25 mouse cellular contexts compared by ENCODE assay signal in the genomic region with DNA sequence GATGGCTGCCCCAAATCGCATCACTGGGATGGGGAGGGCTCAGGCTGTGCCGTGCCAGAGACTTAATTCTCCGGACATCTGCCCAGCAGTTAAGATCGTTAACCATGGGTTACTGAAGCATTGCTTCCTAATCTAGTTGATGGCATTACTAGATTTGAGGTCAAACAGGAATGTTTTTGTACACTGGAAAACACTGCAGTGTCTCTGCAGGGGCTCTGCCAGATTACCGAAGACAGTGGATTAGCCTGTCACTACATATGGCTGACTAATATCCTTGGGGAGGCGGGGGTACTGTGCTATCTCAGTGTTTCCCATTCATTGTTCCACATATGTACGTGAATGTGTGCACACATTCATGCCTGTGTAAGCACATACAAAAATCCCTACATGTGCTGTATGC.
DNase-seq lines count a peak whose midpoint lies in the region; ATAC-seq and TF ChIP-seq lines count a peak whose summit lies in the region.
"Had no signal": no experiment of that assay in that cellular context is flagged by ENCODE, and none has a peak within 500 bp of the region (broad histone marks: within the 10 kb centered on the region; RNA-seq: fewer than 3 reads in every experiment).

No protein-coding gene starts in this region.

- H3K27ac ChIP-seq in hindbrain, postnatal 0 days: no peak overlapping the region
- no peak overlapping the region for H3K27ac ChIP-seq in hindbrain, embryonic 10.5 days
- H3K27ac ChIP-seq in midbrain, embryonic 11.5 days (ENCODE audit: low read depth, low read length): no peak overlapping the region
- no peak overlapping the region for H3K27ac ChIP-seq in midbrain, embryonic 15.5 days
- H3K27ac ChIP-seq: forebrain, embryonic 10.5 days; forebrain, embryonic 13.5 days; gastrocnemius, adult 2 months; heart, embryonic 15.5 days; hindbrain, embryonic 15.5 days had no signal

- H3K4me1 ChIP-seq in hindbrain, postnatal 0 days (ENCODE audit: insufficient read depth, low read length): 0 out of 2 replicates have a peak, but pooled peaks cover 4% of the 10 kb centered on the region
- peaks cover 5% of the 10 kb centered on the region; the same call in 1 of the 2 replicates for H3K4me1 ChIP-seq in hindbrain, embryonic 10.5 days (replicated peaks)
- no peaks in the 10 kb centered on the region for H3K4me1 ChIP-seq in midbrain, embryonic 11.5 days (ENCODE audit: control insufficient read depth, insufficient read depth, low read length)
- 0 out of 2 replicates have a peak, but pooled peaks cover 3% of the 10 kb centered on the region for H3K4me1 ChIP-seq in midbrain, embryonic 15.5 days
- H3K4me1 ChIP-seq: forebrain, embryonic 10.5 days; heart, embryonic 12.5 days; heart, embryonic 15.5 days had no signal

- no peak overlapping the region for H3K4me3 ChIP-seq in hindbrain, postnatal 0 days (ENCODE audit: low read length)
- H3K4me3 ChIP-seq in hindbrain, embryonic 10.5 days: no peak overlapping the region
- H3K4me3 ChIP-seq in midbrain, embryonic 11.5 days (ENCODE audit: low read depth, low read length): no peak overlapping the region
- H3K4me3 ChIP-seq in midbrain, embryonic 15.5 days: no peak overlapping the region
- H3K4me3 ChIP-seq: forebrain, embryonic 10.5 days; forebrain, embryonic 13.5 days; gastrocnemius, adult 2 months; heart, embryonic 12.5 days; heart, embryonic 15.5 days; hindbrain, embryonic 15.5 days had no signal

- 55% methylated on average over 7 of the region's 7 CpGs for WGBS in hindbrain, postnatal 0 days
- 77% methylated on average over 7 of the region's 7 CpGs for WGBS in hindbrain, embryonic 10.5 days
- WGBS in midbrain, embryonic 11.5 days: 69% methylated on average over 7 of the region's 7 CpGs
- WGBS in midbrain, embryonic 15.5 days: 53% methylated on average over 7 of the region's 7 CpGs

- no peaks in the 10 kb centered on the region for H3K27me3 ChIP-seq in hindbrain, postnatal 0 days (ENCODE audit: insufficient read depth, low read length)
- H3K27me3 ChIP-seq in hindbrain, embryonic 10.5 days (ENCODE audit: insufficient read depth, poor library complexity, severe bottlenecking): no peaks in the 10 kb centered on the region
- H3K27me3 ChIP-seq in midbrain, embryonic 11.5 days (ENCODE audit: control insufficient read depth, insufficient read depth, low read length): no peaks in the 10 kb centered on the region
- H3K27me3 ChIP-seq in midbrain, embryonic 15.5 days (replicated peaks): no peaks in the 10 kb centered on the region
- H3K27me3 ChIP-seq: forebrain, embryonic 13.5 days; hindbrain, embryonic 15.5 days had no signal

- no peak overlapping the region for H3K9ac ChIP-seq in hindbrain, postnatal 0 days (replicated peaks; ENCODE audit: low read length)
- H3K9ac ChIP-seq in midbrain, embryonic 11.5 days (ENCODE audit: low read length): no peak overlapping the region
- H3K9ac ChIP-seq in midbrain, embryonic 15.5 days: no peak overlapping the region
- H3K9ac ChIP-seq: forebrain, embryonic 13.5 days; forebrain, postnatal 0 days; heart, embryonic 12.5 days; heart, embryonic 15.5 days; hindbrain, embryonic 15.5 days had no signal

- H3K9me3 ChIP-seq in hindbrain, postnatal 0 days (ENCODE audit: low read length): no peaks in the 10 kb centered on the region
- no peaks in the 10 kb centered on the region for H3K9me3 ChIP-seq in hindbrain, embryonic 10.5 days
- H3K9me3 ChIP-seq in midbrain, embryonic 11.5 days (ENCODE audit: control insufficient read depth, low read length): no peaks in the 10 kb centered on the region
- H3K9me3 ChIP-seq in midbrain, embryonic 15.5 days: no peaks in the 10 kb centered on the region
- H3K9me3 ChIP-seq: forebrain, embryonic 10.5 days; forebrain, embryonic 13.5 days; heart, embryonic 12.5 days; heart, embryonic 15.5 days; hindbrain, embryonic 15.5 days had no signal

- TF ChIP-seq CTCF in hindbrain, postnatal 0 days (IDR thresholded peaks at IDR 0.05; ENCODE audit: low read depth): no peak

- no peak overlapping the region for H3K4me2 ChIP-seq in hindbrain, postnatal 0 days (ENCODE audit: low read depth, low read length)
- H3K4me2 ChIP-seq in midbrain, embryonic 11.5 days: no peak overlapping the region
- H3K4me2 ChIP-seq in midbrain, embryonic 15.5 days: no peak overlapping the region
- H3K4me2 ChIP-seq: forebrain, embryonic 13.5 days; heart, embryonic 12.5 days; heart, embryonic 15.5 days; hindbrain, embryonic 15.5 days had no signal

- ATAC-seq in hindbrain, postnatal 0 days: 0 out of 2 replicates have a peak, but pooled peaks have one; percentile 39
- ATAC-seq in midbrain, embryonic 11.5 days (ENCODE audit: low FRiP score): no peak
- ATAC-seq in midbrain, embryonic 15.5 days (replicated peaks): no peak
- ATAC-seq: CD4-positive, CD25-positive, alpha-beta regulatory T cell, adult 4 months; forebrain, embryonic 13.5 days; forebrain, postnatal 0 days had no signal

- peak; percentile 40 for DNase-seq in hindbrain, postnatal 0 days (ENCODE audit: low spot score)
- no peak for DNase-seq in hindbrain, embryonic 10.5 days (ENCODE audit: low spot score)
- DNase-seq in midbrain, embryonic 11.5 days (ENCODE audit: low spot score, missing footprints): peak; percentile 65
- peak; percentile 46 for DNase-seq in retina, adult 2 months (ENCODE audit: low read depth, low spot score)
- DNase-seq in retina, embryonic 14.5 days (ENCODE audit: low spot score): peak; percentile 47
- DNase-seq in right cerebral cortex, postnatal 14 days: no peak
- DNase-seq in natural killer cell, adult 2 months (ENCODE audit: low spot score in 2 of 2): no peak
- DNase-seq: adrenal gland, adult 2 months; adrenal gland, postnatal 14 days; cerebellum, adult 11 months; cerebellum, adult 2 months; cerebellum, postnatal 14 days; forebrain, postnatal 0 days; gastrocnemius, adult 2 months; gastrocnemius, postnatal 25 days; heart, adult 18-20 months; heart, postnatal 10 days; heart, postnatal 36 days had no signal

- no peaks in the 10 kb centered on the region for H3K36me3 ChIP-seq in hindbrain, postnatal 0 days (ENCODE audit: insufficient read depth, low read length)
- H3K36me3 ChIP-seq in hindbrain, embryonic 10.5 days: no peaks in the 10 kb centered on the region
- H3K36me3 ChIP-seq in midbrain, embryonic 11.5 days (ENCODE audit: control insufficient read depth, insufficient read depth, low read length): no peaks in the 10 kb centered on the region
- no peaks in the 10 kb centered on the region for H3K36me3 ChIP-seq in midbrain, embryonic 15.5 days (replicated peaks)
- H3K36me3 ChIP-seq: forebrain, embryonic 10.5 days; heart, embryonic 12.5 days; heart, embryonic 15.5 days; hindbrain, embryonic 15.5 days had no signal

Comparison
In these comparisons a context has a peak if more than half of its experiments do, and no peak if none do; other contexts are left out.
1. DNase-seq: peak in hindbrain, postnatal 0 days (single experiment), midbrain, embryonic 11.5 days (single experiment), retina, adult 2 months (single experiment) and retina, embryonic 14.5 days (single experiment); none in hindbrain, embryonic 10.5 days (single experiment), right cerebral cortex, postnatal 14 days (single experiment) and natural killer cell, adult 2 months (0 of 2).